Mouse (Mus musculus) intestine, embryonic 14.5 days (tissue): ENCODE measurements at regions not wholly inside any gene's neighbourhood (a gene's known extent, or its start where the extent isn't known, plus 50 kb on each side); places are given as distances from the start of the nearest gene placed in this dataset.

ENCODE experiments used
- ATAC-seq: fragments of 200-750 bp; cut with Nextera tagmentation; replicated peaks from 2 replicates; pipeline ENCODE4 v1.8.0; 2017; ENCODE audit warnings: low read depth, moderate number of reproducible peaks, moderate TSS enrichment, moderate library complexity; ENCODE audit not compliant: low FRiP score, low TSS enrichment
- DNase-seq: peaks from one replicate; pipeline ENCODE4 v3.0.0-alpha.2; 2018; ENCODE audit warnings: low spot score
- H3K27ac ChIP-seq: fragments of 300-500 bp; sonication (generic); 2 replicates; pipeline ENCODE4 v1.5.1; 2014; ENCODE audit warnings: low read depth, mild to moderate bottlenecking, control low read depth
- H3K27me3 ChIP-seq: fragments of 300-500 bp; sonication (generic); replicated peaks from 2 replicates; pipeline ENCODE4 v1.6.1; 2014; ENCODE audit warnings: low read length, control low read depth; ENCODE audit not compliant: control insufficient read depth, insufficient read depth
- H3K36me3 ChIP-seq: fragments of 300-500 bp; sonication (generic); 2 replicates; pipeline ENCODE4 v1.6.1; 2014; ENCODE audit warnings: low read length, control low read depth; ENCODE audit not compliant: control insufficient read depth, insufficient read depth
- H3K4me1 ChIP-seq: fragments of 300-500 bp; sonication (generic); replicated peaks from 2 replicates; pipeline ENCODE4 v1.6.1; 2014; ENCODE audit warnings: low read length, control low read depth, mixed read lengths; ENCODE audit not compliant: control insufficient read depth, insufficient read depth
- H3K4me2 ChIP-seq: fragments of 300-500 bp; sonication (generic); 2 replicates; pipeline ENCODE4 v1.6.1; 2014; ENCODE audit warnings: low read length
- H3K4me3 ChIP-seq: fragments of 300-500 bp; sonication (generic); 2 replicates; pipeline ENCODE4 v1.5.1; 2014; ENCODE audit warnings: low read depth, low read length, control low read depth, mixed read lengths
- H3K9ac ChIP-seq: fragments of 300-500 bp; sonication (generic); 2 replicates; pipeline ENCODE4 v1.6.1; 2014; ENCODE audit warnings: mild to moderate bottlenecking, low read length
- H3K9me3 ChIP-seq: fragments of 300-500 bp; sonication (generic); 2 replicates; pipeline ENCODE4 v1.6.1; 2016; ENCODE audit warnings: low read length, control low read depth; ENCODE audit not compliant: control insufficient read depth
- WGBS: fragments of 180-500 bp; shearing (Covaris S2); extraction: QIAGEN DNeasy Blood & Tissue Kit; methylation state at CpG from one replicate; pipeline ENCODE4 v1.1.7; 2014; 5-methylcytosine and 5-hydroxymethylcytosine counted together

DNA sequence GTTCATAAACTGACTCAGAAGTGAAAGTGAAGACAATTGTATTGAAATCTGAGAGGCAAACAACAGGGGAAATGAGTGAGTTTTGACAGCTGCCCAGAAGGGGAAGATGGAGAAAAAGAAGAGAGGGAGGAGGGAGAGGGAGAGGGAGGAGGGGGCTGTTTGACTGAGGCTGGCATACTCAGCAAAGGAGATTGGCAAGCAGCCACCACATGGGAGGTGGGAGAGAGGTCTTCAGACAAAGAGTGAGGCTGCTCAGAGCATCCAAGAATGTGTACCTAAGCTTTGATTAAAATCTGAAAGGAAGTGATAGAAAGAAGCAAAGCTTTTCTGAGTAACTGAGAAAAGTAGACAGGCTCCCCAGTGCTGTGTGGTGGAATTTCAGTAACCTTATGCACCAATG lies 636.0 kb downstream of the Sqor start:
- ATAC-seq (no peak), DNase-seq (no peak)
- Histone ChIP-seq H3K4me3 (no peak overlapping the region), H3K9me3 (no peaks in the 10 kb centered on the region), H3K36me3 (no peaks in the 10 kb centered on the region), H3K27ac (no peak overlapping the region), H3K4me2 (no peak overlapping the region), H3K4me1 (no peaks in the 10 kb centered on the region), H3K27me3 (no peaks in the 10 kb centered on the region), H3K9ac (no peak overlapping the region)

DNA sequence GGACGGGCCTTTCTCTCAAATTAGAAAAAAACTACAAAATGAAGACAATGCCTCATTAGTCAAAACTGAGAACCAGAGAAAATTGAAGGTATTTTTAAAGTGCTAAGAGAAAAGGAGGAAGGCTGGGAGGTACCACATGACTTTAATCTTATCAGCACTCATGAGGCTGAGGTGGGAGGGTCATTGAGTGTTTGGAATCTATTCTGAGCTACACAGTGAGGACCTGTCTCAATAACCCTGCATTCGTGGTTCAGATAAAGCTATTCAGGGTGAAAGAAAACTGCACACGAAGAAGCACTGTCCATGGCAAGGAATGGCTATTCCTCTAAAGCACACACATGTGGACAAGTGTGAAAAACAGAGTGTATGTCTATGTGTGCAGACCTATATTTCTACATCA lies 644.0 kb downstream of the Sqor start:
- Histone ChIP-seq H3K27ac (no peak overlapping the region), H3K4me1 (no peaks in the 10 kb centered on the region), H3K4me2 (no peak overlapping the region), H3K36me3 (no peaks in the 10 kb centered on the region), H3K27me3 (no peaks in the 10 kb centered on the region), H3K4me3 (no peak overlapping the region), H3K9me3 (no peaks in the 10 kb centered on the region), H3K9ac (no peak overlapping the region)
- 66% methylated on average over 3 of the region's 3 CpGs for WGBS
- DNase-seq (no peak), ATAC-seq (no peak)

DNA sequence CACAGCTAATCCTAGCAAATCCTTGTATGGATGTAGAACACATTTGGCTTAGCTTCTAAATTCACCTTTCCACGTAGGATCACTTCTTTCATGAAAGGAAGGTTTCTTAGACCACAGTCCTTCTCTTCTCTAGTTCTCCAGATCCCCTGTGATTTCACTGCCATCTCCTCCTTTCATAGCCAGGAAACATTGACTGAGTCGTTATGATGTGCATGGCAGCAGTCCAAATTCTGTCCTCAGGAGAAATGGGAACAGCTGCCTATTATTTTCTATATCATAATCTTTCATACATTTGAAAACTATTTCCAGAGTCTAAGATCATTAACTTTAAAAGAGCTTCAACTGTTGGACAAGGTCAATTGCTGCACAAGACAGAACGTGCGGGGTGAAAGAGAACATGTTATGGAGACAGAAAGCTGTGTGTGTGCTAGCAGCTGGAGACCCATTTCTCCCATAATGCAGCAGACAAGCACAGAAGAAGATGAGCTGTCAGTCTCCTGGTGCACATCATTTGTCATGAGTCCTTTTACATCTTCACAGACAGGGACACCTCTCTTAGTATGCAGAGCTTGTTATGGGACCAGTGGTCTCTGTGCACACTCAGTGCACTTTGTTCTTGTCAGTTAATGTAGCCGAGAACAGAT lies 631.6 kb upstream of the Sema6d start:
- ATAC-seq: no peak
- no peaks in the 10 kb centered on the region for H3K4me1 ChIP-seq
- no peak for DNase-seq
- H3K27me3 ChIP-seq: no peaks in the 10 kb centered on the region
- no peak overlapping the region for H3K27ac ChIP-seq
- no peak overlapping the region for H3K9ac ChIP-seq
- WGBS: 66% methylated on average over 5 of the region's 5 CpGs
- H3K9me3 ChIP-seq: no peaks in the 10 kb centered on the region
- no peaks in the 10 kb centered on the region for H3K36me3 ChIP-seq
- H3K4me2 ChIP-seq: no peak overlapping the region
- H3K4me3 ChIP-seq: no peak overlapping the region

DNA sequence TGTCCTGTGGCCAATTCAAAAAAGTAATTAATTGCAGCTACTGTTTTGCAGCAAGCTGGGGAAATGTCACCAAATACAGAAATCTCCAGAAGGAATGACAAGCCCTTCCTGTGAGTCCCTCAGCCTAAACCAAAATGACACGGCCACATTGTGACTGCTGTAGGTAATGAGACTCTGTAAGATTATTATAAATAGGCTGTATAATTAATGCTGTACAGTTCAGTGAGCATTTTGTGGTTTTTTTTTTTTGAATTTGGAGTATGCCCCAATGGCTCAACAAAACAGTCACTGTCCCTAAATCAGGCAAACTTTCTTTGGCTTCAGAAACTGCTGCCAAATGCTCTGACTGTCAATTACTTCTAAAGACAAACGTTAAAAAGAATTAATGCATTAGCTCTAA lies 615.9 kb upstream of the Sema6d start:
- Histone ChIP-seq H3K9me3 (no peaks in the 10 kb centered on the region), H3K27me3 (no peaks in the 10 kb centered on the region), H3K4me1 (no peaks in the 10 kb centered on the region), H3K4me2 (no peak overlapping the region), H3K36me3 (no peaks in the 10 kb centered on the region), H3K27ac (no peak overlapping the region), H3K4me3 (no peak overlapping the region), H3K9ac (no peak overlapping the region)
- 60% methylated on average over 2 of the region's 2 CpGs for WGBS
- no peak for DNase-seq
- ATAC-seq: no peak

DNA sequence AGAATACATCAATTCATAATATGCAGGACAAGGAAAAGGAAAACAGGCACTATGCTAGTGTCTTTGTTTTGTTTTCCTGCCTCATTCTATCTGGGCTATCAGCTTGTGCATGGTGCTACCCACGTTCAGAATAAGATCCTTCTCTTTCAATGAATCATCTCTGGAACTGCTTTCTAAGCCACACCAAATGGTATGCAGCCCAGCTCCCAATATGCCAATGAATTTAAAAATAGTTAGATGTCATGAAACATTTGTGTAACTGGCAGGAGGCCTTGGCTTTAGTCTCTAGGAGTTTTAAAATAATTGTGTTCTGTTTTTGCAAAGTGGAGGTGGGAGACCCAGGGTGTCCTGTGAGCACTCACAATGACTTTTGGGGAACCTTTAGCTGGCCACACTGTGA lies 603.1 kb upstream of the Sema6d start:
- 42% methylated on average over 1 of the region's 1 CpGs for WGBS
- Histone ChIP-seq H3K27me3 (no peaks in the 10 kb centered on the region), H3K9me3 (no peaks in the 10 kb centered on the region), H3K4me3 (no peak overlapping the region), H3K4me2 (no peak overlapping the region), H3K4me1 (no peaks in the 10 kb centered on the region), H3K36me3 (no peaks in the 10 kb centered on the region), H3K27ac (no peak overlapping the region), H3K9ac (no peak overlapping the region)
- ATAC-seq (no peak), DNase-seq (no peak)

DNA sequence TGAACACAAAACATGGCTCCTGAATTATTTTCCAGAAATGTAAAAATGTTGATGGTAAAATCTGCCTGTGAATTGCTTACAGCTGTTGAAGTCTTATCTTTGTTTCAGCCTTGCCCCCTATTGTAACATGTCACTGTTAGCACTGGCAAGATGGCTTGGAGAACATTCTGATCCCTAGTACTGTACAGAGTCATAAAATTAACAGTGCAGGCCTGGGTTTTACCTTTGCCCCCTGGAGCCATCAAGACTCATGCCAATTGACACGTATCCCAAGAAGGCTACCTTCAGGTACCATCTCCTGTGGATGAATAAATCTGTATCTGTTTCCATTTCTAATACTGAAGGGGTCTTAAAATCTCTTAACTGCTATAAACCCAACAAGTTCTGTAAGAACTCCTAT lies 583.6 kb upstream of the Sema6d start:
- Histone ChIP-seq H3K36me3 (no peaks in the 10 kb centered on the region), H3K4me1 (no peaks in the 10 kb centered on the region), H3K9ac (no peak overlapping the region), H3K4me3 (no peak overlapping the region), H3K27me3 (no peaks in the 10 kb centered on the region), H3K27ac (no peak overlapping the region), H3K9me3 (no peaks in the 10 kb centered on the region), H3K4me2 (no peak overlapping the region)
- DNase-seq (no peak), ATAC-seq (no peak)
- 79% methylated on average over 1 of the region's 1 CpGs for WGBS

DNA sequence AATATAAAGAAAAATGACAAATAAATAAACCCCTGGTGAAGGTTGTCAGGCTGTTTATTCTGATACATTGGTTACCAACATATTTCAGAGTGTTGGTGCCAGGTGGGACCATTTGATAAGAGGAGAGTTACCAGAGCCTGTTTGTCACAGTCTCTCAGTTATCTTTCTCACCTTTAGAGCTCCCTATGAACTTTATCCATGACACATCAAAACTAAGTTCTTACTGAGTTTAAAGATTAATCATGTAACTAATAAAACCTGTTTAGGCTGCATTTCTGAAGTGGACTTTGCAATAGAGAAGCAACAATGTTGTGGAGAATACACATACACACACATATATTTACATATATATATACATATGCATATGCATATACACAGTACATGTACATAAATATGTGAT lies 582.7 kb upstream of the Sema6d start:
- Histone ChIP-seq H3K4me3 (no peak overlapping the region), H3K36me3 (no peaks in the 10 kb centered on the region), H3K27me3 (no peaks in the 10 kb centered on the region), H3K4me2 (no peak overlapping the region), H3K27ac (no peak overlapping the region), H3K9me3 (no peaks in the 10 kb centered on the region), H3K9ac (no peak overlapping the region), H3K4me1 (no peaks in the 10 kb centered on the region)
- DNase-seq (no peak), ATAC-seq (no peak)

DNA sequence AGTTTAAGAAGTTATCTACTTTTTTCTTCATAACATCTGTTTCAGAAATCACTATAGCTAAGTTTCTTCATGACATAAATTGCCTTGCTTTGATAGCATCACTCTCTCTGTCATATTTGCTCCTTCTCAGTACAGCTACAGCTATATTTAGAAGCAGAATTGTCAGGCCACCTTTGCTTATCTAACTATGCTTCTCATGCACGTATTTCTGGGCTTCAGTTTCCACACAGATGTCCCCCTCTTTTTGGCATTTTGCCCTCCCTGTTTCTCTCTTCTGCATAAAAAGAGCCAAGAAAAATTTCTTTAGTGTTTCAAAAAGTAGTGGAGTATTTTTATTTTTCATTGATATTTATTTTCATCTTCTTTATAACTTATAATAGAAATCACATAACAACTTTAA lies 560.9 kb upstream of the Sema6d start:
- Histone ChIP-seq H3K4me3 (no peak overlapping the region), H3K27me3 (no peaks in the 10 kb centered on the region), H3K36me3 (no peaks in the 10 kb centered on the region), H3K4me1 (no peaks in the 10 kb centered on the region), H3K4me2 (no peak overlapping the region), H3K27ac (no peak overlapping the region), H3K9ac (no peak overlapping the region), H3K9me3 (no peaks in the 10 kb centered on the region)
- DNase-seq (no peak), ATAC-seq (no peak)
- 60% methylated on average over 1 of the region's 1 CpGs for WGBS

DNA sequence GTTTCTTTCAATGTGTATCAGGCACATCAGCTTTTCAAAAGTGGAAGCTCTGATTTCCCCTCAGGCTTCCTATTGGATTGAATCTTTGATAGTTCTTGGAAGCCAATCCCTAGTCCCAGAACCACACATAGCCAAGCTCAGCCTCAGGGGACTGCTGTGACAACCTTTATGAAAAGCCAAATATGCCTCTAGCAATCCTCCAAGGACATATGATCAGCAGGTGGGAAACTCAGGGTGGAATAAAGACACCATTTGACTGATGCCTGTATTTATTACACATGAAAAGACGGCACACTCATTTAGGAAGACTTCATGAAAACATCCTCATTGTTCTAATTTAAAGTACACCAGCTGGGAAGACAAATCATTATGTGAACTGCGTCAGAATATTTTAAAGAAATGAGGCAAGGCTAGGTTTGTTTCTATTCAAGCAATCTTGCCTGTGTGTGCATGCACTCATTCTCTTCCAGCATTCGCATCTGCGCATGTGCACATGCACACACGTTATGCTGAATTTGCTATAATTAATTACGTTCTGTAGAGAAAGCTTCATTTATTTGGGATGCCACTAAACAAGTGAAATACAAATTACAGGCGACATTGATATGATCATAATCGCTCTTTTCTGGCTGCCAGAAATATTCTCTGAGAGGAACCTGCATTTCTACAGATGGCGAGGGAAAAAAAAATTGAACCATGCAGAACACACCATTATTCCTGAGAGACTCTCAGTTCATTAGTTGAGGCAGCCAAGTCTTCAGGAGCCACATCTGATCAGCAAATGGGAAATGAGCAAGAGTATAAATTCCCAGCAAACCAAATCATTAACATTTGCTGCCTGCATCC lies 556.6 kb upstream of the Sema6d start:
- Histone ChIP-seq H3K4me1 (no peaks in the 10 kb centered on the region), H3K27me3 (no peaks in the 10 kb centered on the region), H3K4me3 (no peak overlapping the region), H3K4me2 (no peak overlapping the region), H3K36me3 (no peaks in the 10 kb centered on the region), H3K9ac (no peak overlapping the region), H3K27ac (no peak overlapping the region), H3K9me3 (no peaks in the 10 kb centered on the region)
- no peak for DNase-seq
- no peak for ATAC-seq
- 79% methylated on average over 9 of the region's 9 CpGs for WGBS
